Mouse (Mus musculus) cerebellum, adult 2 months (tissue): ENCODE data around the gene Stk4.

Source experiments
- CTCF ChIP-seq: fragments of 200-500 bp; IDR thresholded peaks from 2 replicates; pipeline ENCODE4 v1.5.1; 2011; ENCODE audit warnings: low read depth, mild to moderate bottlenecking, control low read depth, low read length, moderate library complexity, borderline replicate concordance; ENCODE audit not compliant: insufficient read depth
- POLR2A ChIP-seq: fragments of 200-500 bp; IDR thresholded peaks from 2 replicates; pipeline ENCODE4 v1.6.1; 2011; ENCODE audit warnings: low read length, control low read depth, borderline replicate concordance; ENCODE audit not compliant: insufficient read depth

DNA sequence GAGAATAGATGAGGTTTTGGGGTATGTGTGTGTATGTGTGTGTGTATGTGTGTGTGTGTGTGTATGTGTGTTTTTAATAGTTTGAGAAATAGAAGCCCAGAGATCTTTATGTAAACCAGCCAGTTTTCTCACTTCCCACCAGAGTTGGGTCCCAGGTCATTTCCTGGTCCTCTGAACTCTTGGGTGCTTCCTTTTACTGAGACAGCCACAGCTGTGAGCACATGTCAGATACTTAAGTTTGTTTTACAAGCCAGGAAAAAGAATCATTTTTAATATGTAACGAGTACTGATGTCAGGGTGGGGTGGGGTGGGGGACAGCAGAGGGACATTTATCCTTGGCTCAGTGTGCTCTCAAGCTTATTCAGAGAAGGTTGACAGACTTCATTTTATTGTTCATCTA, 65.2 kb downstream of the Stk4 start:
- TF ChIP-seq CTCF (no peak), POLR2A (no peak)
